Mouse (Mus musculus): Measurements from ENCODE around the gene Bean1. TPM values are rescaled to one million over a fixed set of nuclear protein-coding genes. Genes with fewer than 3 reads are reported as not detected.

Bean1 gene
- polyA plus RNA-seq, 1 experiment from 2014 or later = not detected

DNA sequence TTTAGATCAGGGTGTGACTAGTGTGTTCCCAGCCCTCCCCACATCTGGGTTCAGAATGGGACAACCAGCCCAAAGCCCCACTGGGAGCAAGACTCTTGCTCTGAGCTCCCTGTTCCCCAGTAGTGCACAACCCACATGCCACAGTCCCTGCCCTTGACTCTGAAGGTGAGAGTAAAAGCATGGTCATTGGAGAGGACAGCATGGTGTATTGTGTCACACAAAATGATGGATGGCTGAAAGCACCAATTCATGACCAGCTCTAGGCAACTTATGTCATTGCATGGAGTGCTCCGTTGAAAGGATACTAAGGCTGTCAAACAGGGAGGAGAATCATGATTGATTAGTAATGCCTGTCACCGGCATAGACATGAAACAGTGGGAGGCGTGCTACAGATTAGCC, 35.0 kb downstream of the Bean1 start:
- H3K27ac ChIP-seq = no peak overlapping the region
- DNase-seq = no peak
- 57% methylated on average over 3 of the region's 3 CpGs for WGBS (ENCODE audit: insufficient replicate concordance)
- H3K4me1 ChIP-seq (replicated peaks) = no peaks in the 10 kb centered on the region
- peaks cover 1% of the 10 kb centered on the region; the same call in 1 of the 2 replicates for H3K27me3 ChIP-seq
- H3K9ac ChIP-seq = no peak overlapping the region
- H3K4me3 ChIP-seq (replicated peaks) = no peak overlapping the region
- no peak for ATAC-seq (ENCODE audit: low read depth)
- H3K4me2 ChIP-seq = no peak overlapping the region
- H3K9me3 ChIP-seq (replicated peaks) = no peaks in the 10 kb centered on the region
- H3K36me3 ChIP-seq = no peaks in the 10 kb centered on the region

DNA sequence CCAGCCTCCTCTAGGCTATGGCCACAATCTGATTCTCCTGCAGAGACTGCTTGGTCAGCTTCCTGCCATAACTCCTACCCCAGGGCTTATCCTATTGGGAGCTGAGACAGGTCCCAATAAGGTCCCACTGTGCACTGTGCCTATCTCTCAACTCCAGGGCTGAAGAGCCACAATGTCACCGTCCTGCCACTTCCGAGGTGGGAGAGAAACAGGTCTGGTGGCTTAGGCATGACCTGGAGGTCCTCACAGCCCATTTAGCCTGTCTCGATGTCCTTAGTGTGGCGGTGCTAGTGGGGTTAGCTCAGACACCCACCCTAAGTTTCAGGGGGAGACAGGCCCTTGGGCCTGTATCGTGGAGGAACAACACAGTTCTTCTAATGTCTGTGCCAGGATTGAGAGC, 47.4 kb downstream of the Bean1 start:
- H3K9ac ChIP-seq = no peak overlapping the region
- ATAC-seq (ENCODE audit: low read depth) = no peak

DNA sequence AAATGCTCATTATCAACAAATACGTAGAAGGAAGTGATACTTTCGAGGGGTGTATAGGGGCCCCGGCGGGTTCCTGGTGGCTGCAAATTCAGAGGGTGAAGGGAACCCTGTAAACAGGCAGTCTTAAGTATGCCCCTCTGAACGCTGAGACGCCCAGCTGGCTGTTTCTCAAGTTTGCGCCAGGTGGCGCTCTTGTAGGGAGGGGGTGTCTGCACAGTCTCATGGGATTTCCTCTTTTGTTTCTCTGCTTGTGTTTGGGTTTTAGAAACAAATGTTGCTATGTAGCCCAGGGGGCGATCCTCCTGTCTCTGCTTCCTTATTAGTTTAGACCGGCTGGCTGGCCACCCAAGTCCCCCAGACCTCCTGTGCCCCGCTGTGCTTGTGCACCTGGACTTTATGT, 48.8 kb downstream of the Bean1 start:
- no peak overlapping the region for H3K4me3 ChIP-seq (replicated peaks)
- no peaks in the 10 kb centered on the region for H3K27me3 ChIP-seq
- no peak for DNase-seq
- 13% methylated on average over 11 of the region's 11 CpGs for WGBS (ENCODE audit: insufficient replicate concordance)
- 0 out of 2 replicates have a peak, but pooled peaks have one; percentile 43 for ATAC-seq (ENCODE audit: low read depth)
- no peaks in the 10 kb centered on the region for H3K4me1 ChIP-seq (replicated peaks)
- H3K36me3 ChIP-seq = no peaks in the 10 kb centered on the region
- H3K4me2 ChIP-seq = no peak overlapping the region
- no peak overlapping the region for H3K9ac ChIP-seq
- no peak overlapping the region for H3K27ac ChIP-seq
- no peaks in the 10 kb centered on the region for H3K9me3 ChIP-seq (replicated peaks)

More for the DNA sequence above, 47.4 kb downstream of the Bean1 start:
- H3K27me3 ChIP-seq = no peaks in the 10 kb centered on the region
- H3K27ac ChIP-seq = no peak overlapping the region
- H3K36me3 ChIP-seq = no peaks in the 10 kb centered on the region
- H3K4me2 ChIP-seq = no peak overlapping the region
- H3K9me3 ChIP-seq (replicated peaks) = no peaks in the 10 kb centered on the region
- no peaks in the 10 kb centered on the region for H3K4me1 ChIP-seq (replicated peaks)
- DNase-seq = no peak
- 70% methylated on average over 5 of the region's 5 CpGs for WGBS (ENCODE audit: insufficient replicate concordance)
- H3K4me3 ChIP-seq (replicated peaks) = no peak overlapping the region

DNA sequence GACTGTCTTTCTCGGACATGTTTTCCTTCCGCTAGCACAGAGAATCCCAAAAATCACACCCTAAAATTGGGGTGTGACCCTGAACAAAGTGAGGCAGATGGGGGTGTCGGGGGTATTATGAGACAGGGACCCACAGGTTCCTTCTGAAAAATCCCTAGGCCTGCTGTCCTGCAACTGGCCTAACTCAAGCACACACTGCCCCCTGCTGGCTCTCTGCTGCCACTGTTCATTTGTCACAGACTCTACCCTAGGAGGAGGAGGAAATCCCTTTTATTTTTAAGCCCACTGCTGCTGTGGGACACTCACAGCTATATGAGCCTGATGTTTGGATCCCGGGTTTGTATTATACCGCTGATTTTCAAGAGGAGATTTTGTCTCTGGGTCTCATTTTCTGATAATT, 49.6 kb downstream of the Bean1 start:
- Histone ChIP-seq H3K4me1 (replicated peaks) (no peaks in the 10 kb centered on the region), H3K4me2 (no peak overlapping the region), H3K9me3 (replicated peaks) (no peaks in the 10 kb centered on the region), H3K4me3 (replicated peaks) (no peak overlapping the region), H3K27me3 (no peaks in the 10 kb centered on the region), H3K27ac (no peak overlapping the region), H3K9ac (no peak overlapping the region), H3K36me3 (no peaks in the 10 kb centered on the region)
- WGBS (ENCODE audit: insufficient replicate concordance) = 41% methylated on average over 5 of the region's 5 CpGs
- no peak for ATAC-seq (ENCODE audit: low read depth)
- peak; percentile 47 for DNase-seq

DNA sequence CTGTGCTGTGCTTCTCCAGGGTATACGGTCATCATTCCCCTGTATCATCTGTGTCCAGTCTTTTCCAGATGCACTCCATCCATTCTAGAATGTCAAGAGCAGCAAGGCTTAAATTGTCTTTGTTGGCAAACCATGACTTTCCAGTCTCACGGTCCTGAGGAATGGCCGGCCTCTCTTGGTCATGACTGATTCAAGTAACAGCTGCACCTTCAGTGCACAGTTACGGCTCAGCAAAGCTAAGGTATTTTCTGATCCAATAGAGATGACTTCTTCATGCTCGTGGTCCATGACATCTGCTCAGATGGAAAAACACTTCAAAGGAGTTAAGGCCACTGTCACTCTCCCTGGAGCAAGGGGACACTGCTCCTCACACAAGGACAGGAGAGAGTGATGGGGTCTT, 56.8 kb downstream of the Bean1 start:
- H3K36me3 ChIP-seq = peaks cover 51% of the 10 kb centered on the region
- no peaks in the 10 kb centered on the region for H3K9me3 ChIP-seq (replicated peaks)
- no peak for DNase-seq

DNA sequence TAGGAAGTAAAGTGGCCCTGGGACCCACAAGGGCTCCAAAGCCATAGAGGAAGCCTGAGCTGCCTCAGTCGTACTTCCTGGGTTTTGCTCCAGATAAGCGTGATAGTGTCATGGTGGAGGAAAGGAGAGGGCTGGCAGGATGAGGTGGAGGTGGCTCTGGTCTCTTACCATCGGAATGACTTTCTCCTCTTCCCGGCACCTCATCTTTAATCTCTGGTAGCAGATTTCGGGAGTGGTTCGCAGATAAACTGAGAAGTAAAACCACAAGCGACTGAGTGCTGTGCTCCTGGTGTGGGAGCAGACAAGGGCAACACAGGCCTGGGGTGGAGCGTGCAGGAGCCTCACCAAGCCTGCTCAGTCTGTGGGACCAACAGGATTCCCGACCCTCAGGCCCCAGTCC, 60.1 kb downstream of the Bean1 start:
- peak; percentile 82 for ATAC-seq (ENCODE audit: low read depth)

More for the DNA sequence above, 56.8 kb downstream of the Bean1 start:
- H3K4me3 ChIP-seq (replicated peaks) = no peak overlapping the region
- no peak overlapping the region for H3K4me2 ChIP-seq
- H3K9ac ChIP-seq = no peak overlapping the region
- no peaks in the 10 kb centered on the region for H3K27me3 ChIP-seq
- H3K4me1 ChIP-seq (replicated peaks) = peaks cover 11% of the 10 kb centered on the region
- 78% methylated on average over 5 of the region's 5 CpGs for WGBS (ENCODE audit: insufficient replicate concordance)
- ATAC-seq (ENCODE audit: low read depth) = no peak
- no peak overlapping the region for H3K27ac ChIP-seq

DNA sequence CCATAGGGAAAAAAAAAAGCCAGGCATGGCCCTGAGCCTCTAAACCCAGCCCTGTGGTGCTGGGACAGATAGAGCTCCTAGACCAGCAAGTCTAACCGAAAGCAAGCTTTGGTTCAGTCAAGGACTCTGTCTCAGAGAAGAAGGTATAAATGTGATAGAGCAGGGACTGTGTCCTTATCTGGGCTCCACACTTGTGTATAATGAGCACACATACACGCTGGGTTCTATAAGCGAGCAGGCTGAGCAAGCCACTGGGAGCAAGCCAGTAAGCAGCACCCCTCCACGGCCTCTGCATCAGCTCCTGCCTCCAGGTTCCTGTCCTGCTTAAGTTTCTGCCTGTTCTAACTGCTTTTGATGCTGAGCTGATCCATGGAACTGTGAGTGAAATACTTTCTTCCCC, 61.8 kb downstream of the Bean1 start:
- DNase-seq = no peak
- Histone ChIP-seq H3K36me3 (peaks cover 68% of the 10 kb centered on the region), H3K4me3 (replicated peaks) (no peak overlapping the region), H3K9ac (no peak overlapping the region), H3K4me1 (replicated peaks) (peaks cover 11% of the 10 kb centered on the region), H3K27ac (no peak overlapping the region), H3K4me2 (no peak overlapping the region), H3K27me3 (no peaks in the 10 kb centered on the region), H3K9me3 (replicated peaks) (0 out of 2 replicates have a peak, but pooled peaks cover 3% of the 10 kb centered on the region)
- ATAC-seq (ENCODE audit: low read depth) = peak; percentile 35; the same call in 1 of the 2 replicates
- WGBS (ENCODE audit: insufficient replicate concordance) = 43% methylated on average over 4 of the region's 4 CpGs

More for the DNA sequence above, 60.1 kb downstream of the Bean1 start:
- peaks cover 61% of the 10 kb centered on the region for H3K36me3 ChIP-seq
- H3K27ac ChIP-seq = no peak overlapping the region
- H3K4me2 ChIP-seq = no peak overlapping the region
- H3K9me3 ChIP-seq (replicated peaks) = 0 out of 2 replicates have a peak, but pooled peaks cover 3% of the 10 kb centered on the region
- H3K9ac ChIP-seq = no peak overlapping the region
- no peaks in the 10 kb centered on the region for H3K27me3 ChIP-seq
- H3K4me3 ChIP-seq (replicated peaks) = no peak overlapping the region
- peaks cover 11% of the 10 kb centered on the region for H3K4me1 ChIP-seq (replicated peaks)
- DNase-seq = peak; percentile 14
- WGBS (ENCODE audit: insufficient replicate concordance) = 11% methylated on average over 9 of the region's 9 CpGs

DNA sequence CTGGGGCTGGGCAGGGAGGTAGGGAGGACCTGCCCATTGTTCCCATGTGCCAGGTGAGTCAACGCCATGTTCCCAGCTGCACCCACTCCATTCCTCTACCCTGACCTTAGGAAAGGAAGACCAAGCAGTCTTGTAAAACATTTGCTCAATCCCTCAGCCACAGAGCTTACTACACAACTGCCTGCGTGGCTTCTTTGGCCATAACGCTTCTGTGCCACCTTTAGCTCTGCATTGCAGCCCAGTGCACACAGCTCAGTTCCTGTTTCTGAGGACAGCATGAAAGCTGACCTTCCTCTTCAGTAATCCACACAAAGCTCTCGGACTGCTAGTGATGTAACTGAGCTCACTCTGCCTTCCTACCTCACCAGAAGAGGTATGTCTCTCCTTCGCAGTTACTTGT, 62.7 kb downstream of the Bean1 start:
- Histone ChIP-seq H3K4me3 (replicated peaks) (no peak overlapping the region), H3K27ac (no peak overlapping the region), H3K4me1 (replicated peaks) (peaks cover 11% of the 10 kb centered on the region), H3K9me3 (replicated peaks) (0 out of 2 replicates have a peak, but pooled peaks cover 3% of the 10 kb centered on the region), H3K9ac (no peak overlapping the region), H3K27me3 (no peaks in the 10 kb centered on the region), H3K4me2 (no peak overlapping the region), H3K36me3 (peaks cover 67% of the 10 kb centered on the region)
- 69% methylated on average over 5 of the region's 5 CpGs for WGBS (ENCODE audit: insufficient replicate concordance)
- no peak for ATAC-seq (ENCODE audit: low read depth)
- no peak for DNase-seq

DNA sequence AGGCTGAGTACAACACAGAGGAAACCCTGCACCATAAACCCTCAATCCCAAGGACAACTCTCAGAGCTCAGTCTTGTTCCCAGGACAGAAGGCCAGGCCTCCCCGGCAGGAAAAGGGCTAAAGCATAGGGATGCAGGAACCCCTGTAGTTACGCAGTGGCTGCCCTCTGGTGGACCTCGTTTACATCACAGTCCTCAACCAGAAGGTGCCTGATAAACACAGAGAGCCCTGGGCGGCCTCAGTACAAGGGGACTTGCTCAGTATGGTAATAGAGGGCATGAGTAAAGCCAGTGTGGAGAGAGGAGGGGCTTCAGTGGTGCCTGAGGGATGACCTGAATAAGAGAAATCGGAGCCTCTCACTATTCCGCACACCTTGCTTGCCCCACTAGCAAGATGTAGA, 64.3 kb downstream of the Bean1 start:
- ATAC-seq (ENCODE audit: low read depth) = no peak
- 53% methylated on average over 6 of the region's 6 CpGs for WGBS (ENCODE audit: insufficient replicate concordance)

DNA sequence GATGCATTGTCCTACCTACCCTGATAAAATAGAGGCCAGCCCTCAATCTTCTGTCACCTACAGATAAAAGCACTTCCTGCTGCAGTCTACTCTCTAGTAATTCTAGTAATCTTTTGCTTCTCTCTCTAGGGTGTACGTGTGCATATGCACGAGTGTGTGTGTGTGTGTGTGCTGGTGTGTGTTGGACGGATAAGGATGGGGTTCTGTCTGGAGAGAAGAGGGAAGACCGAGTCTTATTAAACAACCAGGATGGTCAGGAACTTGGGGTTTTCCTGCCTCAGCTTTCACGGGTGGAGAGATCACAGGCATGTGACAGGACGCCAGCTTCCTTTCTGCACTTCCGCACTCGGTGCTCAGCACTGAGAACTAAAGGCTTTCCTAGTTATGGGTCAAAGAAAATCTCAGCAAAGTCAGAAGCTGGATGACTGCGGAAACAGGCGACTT, 69.2 kb downstream of the Bean1 start:
- peak overlapping the region; percentile 10; the same call in 1 of the 2 replicates for H3K27ac ChIP-seq
- H3K4me1 ChIP-seq (replicated peaks) = peaks cover 24% of the 10 kb centered on the region
- no peak overlapping the region for H3K4me3 ChIP-seq (replicated peaks)
- ATAC-seq (ENCODE audit: low read depth) = peak; percentile 78
- H3K36me3 ChIP-seq = peaks cover 36% of the 10 kb centered on the region
- H3K9ac ChIP-seq = no peak overlapping the region
- H3K9me3 ChIP-seq (replicated peaks) = no peaks in the 10 kb centered on the region
- peak; percentile 29 for DNase-seq
- H3K27me3 ChIP-seq = no peaks in the 10 kb centered on the region
- peak overlapping the region; percentile 13; the same call in 1 of the 2 replicates for H3K4me2 ChIP-seq
- 24% methylated on average over 10 of the region's 10 CpGs for WGBS (ENCODE audit: insufficient replicate concordance)

More for the DNA sequence above, 64.3 kb downstream of the Bean1 start:
- Histone ChIP-seq H3K4me1 (replicated peaks) (peaks cover 20% of the 10 kb centered on the region), H3K4me2 (no peak overlapping the region), H3K9ac (no peak overlapping the region), H3K27ac (no peak overlapping the region), H3K27me3 (no peaks in the 10 kb centered on the region), H3K4me3 (replicated peaks) (no peak overlapping the region), H3K36me3 (peaks cover 64% of the 10 kb centered on the region), H3K9me3 (replicated peaks) (0 out of 2 replicates have a peak, but pooled peaks cover 3% of the 10 kb centered on the region)
- DNase-seq = no peak

DNA sequence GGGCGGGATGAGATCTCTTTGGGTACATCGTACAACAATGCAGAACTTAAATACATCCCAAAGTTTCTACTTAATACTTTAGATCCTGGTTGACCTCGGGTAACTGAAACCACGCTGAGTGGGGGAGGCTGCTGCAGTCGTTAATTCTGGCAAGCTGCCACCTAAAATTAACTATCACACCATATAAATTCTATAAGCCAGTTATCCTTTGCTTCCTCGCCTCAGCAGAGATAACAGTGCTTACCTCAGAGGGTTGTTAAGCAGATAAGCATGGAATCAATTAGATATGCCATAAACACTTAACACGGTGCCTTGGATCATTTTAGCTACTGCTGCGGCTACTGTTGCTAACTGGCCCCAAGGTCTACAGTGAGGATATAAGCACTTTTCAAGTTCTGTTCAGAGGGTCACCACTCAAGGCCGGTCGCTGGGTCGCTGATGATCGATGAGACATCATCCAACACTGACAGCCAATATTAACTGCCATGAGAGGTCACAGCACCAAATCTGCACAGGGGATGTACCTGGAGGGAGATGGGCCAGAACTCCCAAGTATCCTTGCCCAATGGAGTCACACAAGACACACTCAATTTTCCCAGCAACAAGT, 71.9 kb downstream of the Bean1 start:
- H3K4me1 ChIP-seq (replicated peaks) = peaks cover 31% of the 10 kb centered on the region
- no peak overlapping the region for H3K9ac ChIP-seq
- no peak overlapping the region for H3K27ac ChIP-seq
- H3K9me3 ChIP-seq (replicated peaks) = no peaks in the 10 kb centered on the region
- ATAC-seq (ENCODE audit: low read depth) (no peak), DNase-seq (no peak)
- 70% methylated on average over 12 of the region's 12 CpGs for WGBS (ENCODE audit: insufficient replicate concordance)
- H3K27me3 ChIP-seq = no peaks in the 10 kb centered on the region
- no peak overlapping the region for H3K4me3 ChIP-seq (replicated peaks)
- H3K36me3 ChIP-seq = peaks cover 23% of the 10 kb centered on the region; the same call in 1 of the 2 replicates
- no peak overlapping the region for H3K4me2 ChIP-seq

DNA sequence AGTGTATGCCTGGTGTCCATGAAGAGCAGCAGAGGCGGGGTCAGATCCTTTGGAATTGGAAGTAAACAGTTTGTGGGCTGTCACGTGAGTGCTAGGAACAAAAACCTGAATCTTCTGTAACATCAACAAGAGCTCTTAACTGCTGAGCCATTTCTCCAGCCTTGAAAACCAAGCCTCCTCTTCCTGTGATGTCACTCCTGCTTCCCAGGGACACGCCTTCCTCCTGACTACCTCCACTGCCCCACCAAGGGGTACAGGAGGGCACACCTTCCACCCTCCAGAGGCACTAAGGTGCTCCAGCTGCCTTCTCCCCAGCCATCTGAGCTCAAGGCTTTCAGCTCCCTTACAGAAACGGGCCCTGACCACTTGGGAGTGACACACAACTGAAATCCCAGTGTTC, 76.4 kb downstream of the Bean1 start:
- H3K9me3 ChIP-seq (replicated peaks) = no peaks in the 10 kb centered on the region
- no peaks in the 10 kb centered on the region for H3K27me3 ChIP-seq
- DNase-seq (no peak), ATAC-seq (ENCODE audit: low read depth) (no peak)
- no peaks in the 10 kb centered on the region for H3K36me3 ChIP-seq
- H3K4me1 ChIP-seq (replicated peaks) = peaks cover 48% of the 10 kb centered on the region
- H3K9ac ChIP-seq = no peak overlapping the region; the same call in 1 of the 2 replicates
- WGBS (ENCODE audit: insufficient replicate concordance) = 73% methylated on average over 4 of the region's 4 CpGs
- H3K27ac ChIP-seq = peak overlapping the region; percentile 53; the same call in 1 of the 2 replicates
- no peak overlapping the region for H3K4me3 ChIP-seq (replicated peaks)
- H3K4me2 ChIP-seq = 0 out of 2 replicates have a peak overlapping the region, but pooled peaks have one; percentile 90

All from liver, embryonic 13.5 days (tissue).